Mouse (Mus musculus): ENCODE measurements around the gene Ccdc142. TPM values are rescaled to one million over a fixed set of nuclear protein-coding genes. Genes with fewer than 3 reads are reported as not detected.

The Ccdc142 gene
- polyA plus RNA-seq, 1 experiment from 2014 or later: 2.9 TPM

- Histone ChIP-seq H3K4me1 (peaks cover 22% of the 10 kb centered on the region), H3K4me3 (peak within 1 kb of the TSS; percentile 91), H3K27me3 (no peaks in the 10 kb centered on the region), H3K36me3 (peaks cover 13% of the 10 kb centered on the region), H3K9ac (peak within 1 kb of the TSS; percentile 94), H3K27ac (peak within 1 kb of the TSS; percentile 81), H3K4me2 (peak within 1 kb of the TSS; percentile 88), H3K9me3 (no peaks in the 10 kb centered on the region)
- ATAC-seq (ENCODE audit: insufficient number of reproducible peaks, insufficient read depth, low FRiP score, low TSS enrichment, low read depth): peak; percentile 80
- WGBS: under 1% methylated on average over 76 of the region's 76 CpGs
Observed at GRCm38 (mm10) chr6:83108762-83109668, 7.6 kb downstream of the Ccdc142 start, which contains the start of gene Mrpl53. Gene Mrpl53 (plus strand): TSS chr6:83109040.

- Histone ChIP-seq H3K4me3 (no peak overlapping the region), H3K4me1 (peaks cover 36% of the 10 kb centered on the region), H3K27me3 (no peaks in the 10 kb centered on the region), H3K9me3 (no peaks in the 10 kb centered on the region), H3K27ac (no peak overlapping the region), H3K4me2 (no peak overlapping the region), H3K36me3 (peaks cover 8% of the 10 kb centered on the region), H3K9ac (no peak overlapping the region)
- WGBS: 91% methylated on average over 4 of the region's 4 CpGs
- ATAC-seq (ENCODE audit: insufficient number of reproducible peaks, insufficient read depth, low FRiP score, low TSS enrichment, low read depth): no peak
Observed at GRCm38 (mm10) chr6:83111510-83112136, 10.2 kb downstream of the Ccdc142 start.

- no peaks in the 10 kb centered on the region for H3K9me3 ChIP-seq
- H3K4me1 ChIP-seq: peaks cover 46% of the 10 kb centered on the region
- 1% methylated on average over 40 of the region's 58 CpGs for WGBS
Observed at GRCm38 (mm10) chr6:83115011-83115671, 13.7 kb downstream of the Ccdc142 start, which contains the start of gene Mogs. Gene Mogs (plus strand): TSS chr6:83115496.

GRCm38 (mm10) chr6:83115682-83116372, 14.4 kb downstream of the Ccdc142 start:
- peak; percentile 22; the same call in 1 of the 2 replicates for ATAC-seq (ENCODE audit: insufficient number of reproducible peaks, insufficient read depth, low FRiP score, low TSS enrichment, low read depth)
- Histone ChIP-seq H3K9me3 (no peaks in the 10 kb centered on the region), H3K27me3 (no peaks in the 10 kb centered on the region), H3K27ac (peak overlapping the region; percentile 86), H3K4me1 (peaks cover 46% of the 10 kb centered on the region), H3K36me3 (peaks cover 36% of the 10 kb centered on the region), H3K4me3 (peak overlapping the region; percentile 91), H3K4me2 (peak overlapping the region; percentile 96), H3K9ac (peak overlapping the region; percentile 94)
- WGBS: 1% methylated on average over 43 of the region's 48 CpGs

More at GRCm38 (mm10) chr6:83115011-83115671, 13.7 kb downstream of the Ccdc142 start, which contains the start of gene Mogs:
- H3K27me3 ChIP-seq: no peaks in the 10 kb centered on the region
- peak within 1 kb of the TSS; percentile 91 for H3K4me3 ChIP-seq
- H3K27ac ChIP-seq: peak within 1 kb of the TSS; percentile 86
- H3K36me3 ChIP-seq: peaks cover 37% of the 10 kb centered on the region
- peak within 1 kb of the TSS; percentile 94 for H3K9ac ChIP-seq
- ATAC-seq (ENCODE audit: insufficient number of reproducible peaks, insufficient read depth, low FRiP score, low TSS enrichment, low read depth): peak; percentile 81
- H3K4me2 ChIP-seq: peak within 1 kb of the TSS; percentile 96

- H3K9me3 ChIP-seq: no peaks in the 10 kb centered on the region
- no peaks in the 10 kb centered on the region for H3K27me3 ChIP-seq
- peaks cover 46% of the 10 kb centered on the region for H3K4me1 ChIP-seq
- 72% methylated on average over 11 of the region's 11 CpGs for WGBS
- peak overlapping the region; percentile 91 for H3K4me3 ChIP-seq
- H3K27ac ChIP-seq: peak overlapping the region; percentile 86; the same call in 1 of the 2 replicates
- H3K9ac ChIP-seq: peak overlapping the region; percentile 94
- peaks cover 33% of the 10 kb centered on the region for H3K36me3 ChIP-seq
- H3K4me2 ChIP-seq: peak overlapping the region; percentile 96
- ATAC-seq (ENCODE audit: insufficient number of reproducible peaks, insufficient read depth, low FRiP score, low TSS enrichment, low read depth): no peak
Observed at GRCm38 (mm10) chr6:83116373-83117164, 15.2 kb downstream of the Ccdc142 start.

GRCm38 (mm10) chr6:83117165-83117438, 15.7 kb downstream of the Ccdc142 start:
- H3K4me1 ChIP-seq: peaks cover 47% of the 10 kb centered on the region

GRCm38 (mm10) chr6:83117616-83118015, 16.2 kb downstream of the Ccdc142 start:
- Histone ChIP-seq H3K4me1 (peaks cover 52% of the 10 kb centered on the region), H3K9me3 (no peaks in the 10 kb centered on the region), H3K27ac (peak overlapping the region; percentile 62; the same call in 1 of the 2 replicates), H3K4me2 (no peak overlapping the region), H3K9ac (no peak overlapping the region), H3K36me3 (peaks cover 33% of the 10 kb centered on the region), H3K4me3 (0 out of 2 replicates have a peak overlapping the region, but pooled peaks have one; percentile 91), H3K27me3 (no peaks in the 10 kb centered on the region)
- no peak for ATAC-seq (ENCODE audit: insufficient number of reproducible peaks, insufficient read depth, low FRiP score, low TSS enrichment, low read depth)
- WGBS: 91% methylated on average over 13 of the region's 13 CpGs

More at GRCm38 (mm10) chr6:83117165-83117438, 15.7 kb downstream of the Ccdc142 start:
- Histone ChIP-seq H3K27ac (no peak overlapping the region), H3K9ac (peak overlapping the region; percentile 94; the same call in 1 of the 2 replicates), H3K36me3 (peaks cover 33% of the 10 kb centered on the region), H3K4me2 (peak overlapping the region; percentile 96), H3K9me3 (no peaks in the 10 kb centered on the region), H3K27me3 (no peaks in the 10 kb centered on the region), H3K4me3 (peak overlapping the region; percentile 91)
- WGBS: 79% methylated on average over 4 of the region's 4 CpGs
- ATAC-seq (ENCODE audit: insufficient number of reproducible peaks, insufficient read depth, low FRiP score, low TSS enrichment, low read depth): no peak

- 84% methylated on average over 11 of the region's 11 CpGs for WGBS
- no peak for ATAC-seq (ENCODE audit: insufficient number of reproducible peaks, insufficient read depth, low FRiP score, low TSS enrichment, low read depth)
- no peaks in the 10 kb centered on the region for H3K27me3 ChIP-seq
- H3K4me1 ChIP-seq: peaks cover 59% of the 10 kb centered on the region
- no peak overlapping the region for H3K4me2 ChIP-seq
- no peak overlapping the region for H3K9ac ChIP-seq
- H3K36me3 ChIP-seq: peaks cover 33% of the 10 kb centered on the region
- H3K27ac ChIP-seq: peak overlapping the region; percentile 62
- H3K4me3 ChIP-seq: no peak overlapping the region
- H3K9me3 ChIP-seq: no peaks in the 10 kb centered on the region
Observed at GRCm38 (mm10) chr6:83118369-83118768, 17.0 kb downstream of the Ccdc142 start.

- Histone ChIP-seq H3K4me1 (peaks cover 66% of the 10 kb centered on the region), H3K4me3 (0 out of 2 replicates have a peak overlapping the region, but pooled peaks have one; percentile 80), H3K9me3 (no peaks in the 10 kb centered on the region), H3K27me3 (no peaks in the 10 kb centered on the region), H3K36me3 (peaks cover 33% of the 10 kb centered on the region), H3K4me2 (no peak overlapping the region), H3K9ac (peak overlapping the region; percentile 92), H3K27ac (peak overlapping the region; percentile 51; the same call in 1 of the 2 replicates)
- ATAC-seq (ENCODE audit: insufficient number of reproducible peaks, insufficient read depth, low FRiP score, low TSS enrichment, low read depth): no peak
- WGBS: 77% methylated on average over 14 of the region's 14 CpGs
Observed at GRCm38 (mm10) chr6:83118825-83119733, 17.7 kb downstream of the Ccdc142 start.
